Mouse (Mus musculus): ENCODE data around the gene Gpld1.

Gpld1 gene

GRCm38 (mm10) chr13:24942512-24943282, at the start of gene Gpld1:
Gene Gpld1 (plus strand): TSS chr13:24943152.
- DNase-seq: peak; percentile 49

GRCm38 (mm10) chr13:24893880-24894279, 49.1 kb upstream of the Gpld1 start:
- no peak for DNase-seq

- DNase-seq: no peak
These were observed 41.0 kb upstream of the Gpld1 start for GRCm38 (mm10) chr13:24901916-24902315.

GRCm38 (mm10) chr13:24903412-24903811, 39.5 kb upstream of the Gpld1 start:
- DNase-seq: no peak

GRCm38 (mm10) chr13:24905422-24905821, 37.5 kb upstream of the Gpld1 start:
- DNase-seq: no peak

- DNase-seq: no peak
These were observed 36.0 kb upstream of the Gpld1 start for GRCm38 (mm10) chr13:24906831-24907570.

GRCm38 (mm10) chr13:24909112-24909511, 33.8 kb upstream of the Gpld1 start:
- no peak for DNase-seq

GRCm38 (mm10) chr13:24913576-24913975, 29.4 kb upstream of the Gpld1 start:
- DNase-seq: no peak

GRCm38 (mm10) chr13:24914915-24915314, 28.0 kb upstream of the Gpld1 start:
- DNase-seq: no peak

- DNase-seq: no peak
These were observed 27.1 kb upstream of the Gpld1 start for GRCm38 (mm10) chr13:24915831-24916230.

- DNase-seq: no peak
These were observed 22.5 kb upstream of the Gpld1 start for GRCm38 (mm10) chr13:24920333-24920977.

GRCm38 (mm10) chr13:24921281-24921680, 21.7 kb upstream of the Gpld1 start:
- no peak for DNase-seq

- no peak for DNase-seq
These were observed 19.0 kb upstream of the Gpld1 start for GRCm38 (mm10) chr13:24923991-24924390.

GRCm38 (mm10) chr13:24930591-24930990, 12.4 kb upstream of the Gpld1 start:
- DNase-seq: no peak

GRCm38 (mm10) chr13:24933199-24933598, 9.8 kb upstream of the Gpld1 start:
- DNase-seq: no peak

- DNase-seq: no peak
These were observed 6.2 kb upstream of the Gpld1 start for GRCm38 (mm10) chr13:24936772-24937107.

- peak; percentile 83 for DNase-seq
These were observed 5.7 kb upstream of the Gpld1 start, which contains the start of gene Aldh5a1 for GRCm38 (mm10) chr13:24937108-24937838. Gene Aldh5a1 (minus strand): TSS chr13:24937661.

- no peak for DNase-seq
These were observed 5.1 kb upstream of the Gpld1 start for GRCm38 (mm10) chr13:24937839-24938166.

GRCm38 (mm10) chr13:24938683-24939082, 4.3 kb upstream of the Gpld1 start:
- DNase-seq: peak; percentile 82

- DNase-seq: peak; percentile 45
These were observed 3.5 kb upstream of the Gpld1 start for GRCm38 (mm10) chr13:24939472-24939871.

- no peak for DNase-seq
These were observed 351 bp downstream of the Gpld1 start for GRCm38 (mm10) chr13:24943303-24943702.

GRCm38 (mm10) chr13:24945567-24945966, 2.6 kb downstream of the Gpld1 start:
- peak; percentile 28 for DNase-seq

GRCm38 (mm10) chr13:24947158-24947557, 4.2 kb downstream of the Gpld1 start:
- no peak for DNase-seq

Data from cerebellum, adult 9-11 months (tissue).